Mouse (Mus musculus) testis, adult 2 months (tissue): ENCODE data around the gene Lin37. TPM values are rescaled to one million over a fixed set of nuclear protein-coding genes. Genes with fewer than 3 reads are reported as not detected.

Source experiments
- H3K27ac ChIP-seq: fragments of 200-500 bp; 2 replicates; pipeline ENCODE4 v1.5.1; 2012; ENCODE audit warnings: low read depth, low read length; ENCODE audit not compliant: control insufficient read depth, insufficient read depth
- H3K27me3 ChIP-seq: fragments of 200-500 bp; 2 replicates; pipeline ENCODE4 v1.6.1; 2012; ENCODE audit warnings: mild to moderate bottlenecking, low read length, moderate library complexity; ENCODE audit not compliant: control insufficient read depth, insufficient read depth
- H3K36me3 ChIP-seq: fragments of 200-500 bp; 2 replicates; pipeline ENCODE4 v1.6.1; 2012; ENCODE audit warnings: mild to moderate bottlenecking, low read length; ENCODE audit not compliant: control insufficient read depth, insufficient read depth
- H3K4me1 ChIP-seq: fragments of 200-500 bp; 2 replicates; pipeline ENCODE4 v1.6.1; 2012; ENCODE audit warnings: low read length; ENCODE audit not compliant: control insufficient read depth, insufficient read depth
- H3K4me3 ChIP-seq: fragments of 200-500 bp; 2 replicates; pipeline ENCODE4 v1.5.1; 2012; ENCODE audit warnings: low read depth, mild to moderate bottlenecking, low read length, moderate library complexity, mixed read lengths; ENCODE audit not compliant: control insufficient read depth
- CTCF ChIP-seq: fragments of 200-500 bp; IDR thresholded peaks from 2 replicates; pipeline ENCODE4 v1.5.1; 2012; ENCODE audit warnings: low read depth, mild to moderate bottlenecking, inconsistent platforms, low read length, moderate library complexity; ENCODE audit not compliant: control insufficient read depth, insufficient read depth, insufficient replicate concordance
- POLR2A ChIP-seq: fragments of 200-500 bp; IDR thresholded peaks from 2 replicates; pipeline ENCODE4 v1.6.1; 2012; ENCODE audit warnings: low read depth, mild to moderate bottlenecking, inconsistent platforms, low read length, moderate library complexity; ENCODE audit not compliant: control insufficient read depth
- polyA plus RNA-seq: library from polyadenylated mRNA; depleted of rRNA; stranded (reverse); fragments of >200 nt; gene quantifications from 2 replicates; pipeline ENCODE4 v1.2.3, GENCODE M21; 2012; rRNA removed

The Lin37 gene
- polyA plus RNA-seq = 39.9 and 47.0 TPM in 2 replicates

DNA sequence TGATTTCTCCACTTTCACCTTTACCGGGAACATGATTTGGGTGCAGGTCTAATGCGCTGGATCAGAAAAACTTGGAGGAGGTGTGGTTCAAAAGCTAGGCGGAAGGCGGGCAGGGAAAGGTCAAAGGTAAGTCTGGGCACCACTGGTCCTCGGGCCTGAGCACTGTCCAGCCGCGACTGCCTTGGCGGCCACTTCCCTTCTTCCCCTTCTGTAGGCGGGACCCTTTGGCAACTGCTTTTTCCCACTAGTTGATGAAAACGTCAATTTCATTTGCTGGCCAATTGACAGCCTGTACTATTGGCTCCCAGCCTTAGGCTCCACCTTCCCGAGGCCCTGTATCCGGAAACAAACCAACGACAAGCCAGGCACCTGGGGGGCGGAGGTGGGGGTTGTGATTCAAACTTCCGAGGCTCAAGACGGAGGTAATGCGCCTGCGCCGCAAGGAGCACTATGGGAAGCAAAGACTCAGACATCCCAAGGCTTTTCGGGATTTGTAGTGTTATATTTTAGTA, at the start of gene Lin37:
Gene Lin37, minus strand, starts transcription at position 396 of the 512 bp plus-strand sequence.
- Histone ChIP-seq H3K27me3 (no peaks in the 10 kb centered on the region), H3K27ac (peak within 1 kb of the TSS; percentile 79)
- peak; percentile 61; the same call in 1 of the 2 replicates for TF ChIP-seq POLR2A
- TF ChIP-seq CTCF = no peak

DNA sequence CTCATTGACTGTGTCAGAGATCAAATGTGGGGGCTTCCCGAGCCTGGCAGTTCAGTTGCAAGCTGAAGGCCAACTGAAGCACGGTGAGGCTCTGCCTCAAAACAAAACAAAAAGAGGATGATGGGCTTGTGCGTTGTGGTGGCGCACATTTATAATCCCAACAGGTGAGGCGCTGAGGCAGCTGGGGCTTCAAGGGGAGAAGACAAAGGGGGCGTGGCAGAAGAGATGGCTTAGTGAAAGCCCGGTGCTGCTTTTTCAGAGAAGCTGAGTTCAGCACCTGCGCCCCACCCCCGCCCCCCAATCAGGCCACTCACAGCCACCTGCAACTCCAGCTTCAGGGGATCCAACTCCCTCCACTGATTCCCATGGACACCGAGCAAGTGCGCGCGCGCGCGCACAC, 48.8 kb upstream of the Lin37 start:
- Histone ChIP-seq H3K4me3 (no peak overlapping the region), H3K27me3 (no peaks in the 10 kb centered on the region), H3K36me3 (no peaks in the 10 kb centered on the region), H3K27ac (no peak overlapping the region), H3K4me1 (peaks cover 3% of the 10 kb centered on the region; the same call in 1 of the 2 replicates)
- TF ChIP-seq POLR2A (no peak), CTCF (no peak)

More for the DNA sequence above, at the start of gene Lin37:
- Histone ChIP-seq H3K36me3 (no peaks in the 10 kb centered on the region; the same call in 1 of the 2 replicates), H3K4me3 (peak within 1 kb of the TSS; percentile 94), H3K4me1 (peaks cover 19% of the 10 kb centered on the region)

DNA sequence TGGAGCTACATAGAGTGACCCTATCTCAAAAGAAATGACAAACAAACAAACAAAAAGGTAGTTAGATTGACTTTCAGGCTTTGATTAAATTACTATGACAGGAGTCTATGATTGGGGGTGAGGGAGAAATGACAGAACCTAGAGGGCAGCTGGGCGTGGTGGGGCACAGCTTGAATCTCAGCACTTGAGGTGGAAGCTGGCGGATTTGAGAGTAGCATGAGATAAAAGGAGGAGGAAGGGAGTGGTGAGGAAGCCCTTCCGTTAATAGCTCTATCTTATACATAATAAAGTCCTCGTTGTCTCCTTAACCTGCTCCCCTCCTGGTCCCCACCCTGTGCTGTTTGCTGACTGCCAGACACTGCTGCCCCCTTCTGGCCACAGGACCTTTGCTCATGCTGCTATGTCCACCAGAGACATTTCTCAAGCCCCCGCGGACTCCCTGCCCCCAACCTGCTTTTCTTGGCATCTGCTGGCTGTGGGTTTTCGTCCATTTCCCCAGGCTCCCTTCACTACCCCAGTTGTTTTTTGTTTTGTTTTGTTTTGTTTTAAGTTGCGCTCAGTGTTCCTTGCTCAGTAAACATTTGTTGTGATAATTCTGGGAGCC, 48.2 kb upstream of the Lin37 start:
- H3K36me3 ChIP-seq = no peaks in the 10 kb centered on the region
- TF ChIP-seq CTCF = peak; percentile 51; the same call in 1 of the 2 replicates
- no peak for TF ChIP-seq POLR2A
- no peaks in the 10 kb centered on the region for H3K27me3 ChIP-seq
- no peak overlapping the region for H3K4me3 ChIP-seq
- no peak overlapping the region for H3K27ac ChIP-seq
- peaks cover 3% of the 10 kb centered on the region; the same call in 1 of the 2 replicates for H3K4me1 ChIP-seq

DNA sequence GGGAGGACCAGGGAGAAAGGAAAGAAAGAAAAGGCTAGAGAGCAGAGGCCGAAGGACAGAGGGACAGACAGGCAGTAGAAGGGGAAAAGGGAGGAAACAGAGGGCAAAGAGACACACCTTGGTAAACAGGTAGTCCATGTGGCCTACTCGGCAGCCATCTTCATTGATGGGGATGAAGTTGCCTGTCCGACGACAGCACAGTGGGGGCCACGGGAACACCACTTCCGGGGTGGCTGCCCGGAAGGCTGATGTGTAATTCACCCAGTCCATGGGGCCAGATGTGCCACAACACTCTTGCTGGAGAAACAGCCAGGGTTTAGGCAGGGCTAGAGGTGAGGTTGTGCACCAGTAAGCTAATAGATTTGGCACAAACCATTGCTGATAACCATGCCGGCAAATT, 45.3 kb upstream of the Lin37 start:
- TF ChIP-seq POLR2A (no peak), CTCF (no peak)
- H3K4me3 ChIP-seq = no peak overlapping the region
- no peak overlapping the region for H3K27ac ChIP-seq
- no peaks in the 10 kb centered on the region for H3K36me3 ChIP-seq
- H3K27me3 ChIP-seq = no peaks in the 10 kb centered on the region
- H3K4me1 ChIP-seq = peaks cover 8% of the 10 kb centered on the region

DNA sequence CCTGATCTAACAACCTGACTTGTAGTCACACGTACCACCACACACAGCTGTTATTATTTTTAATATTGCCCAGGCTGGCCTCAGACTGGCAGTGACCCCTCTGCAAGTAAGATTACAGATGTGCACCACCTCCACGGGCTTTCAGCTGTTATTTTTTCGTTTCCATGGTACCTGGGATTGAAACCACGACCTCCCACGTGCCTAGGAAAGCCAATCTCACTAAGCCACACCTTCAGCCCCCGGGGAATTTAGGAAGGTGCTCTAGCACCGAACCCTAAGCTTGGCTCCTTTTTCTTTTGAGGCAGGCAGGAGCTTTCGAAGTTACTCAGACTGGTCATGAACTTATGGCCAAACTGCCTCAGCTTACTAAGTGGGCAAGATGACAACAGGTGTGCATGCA, 44.8 kb upstream of the Lin37 start:
- Histone ChIP-seq H3K27me3 (no peaks in the 10 kb centered on the region), H3K4me1 (peaks cover 14% of the 10 kb centered on the region), H3K27ac (no peak overlapping the region), H3K36me3 (no peaks in the 10 kb centered on the region), H3K4me3 (no peak overlapping the region)
- TF ChIP-seq CTCF (no peak), POLR2A (no peak)

DNA sequence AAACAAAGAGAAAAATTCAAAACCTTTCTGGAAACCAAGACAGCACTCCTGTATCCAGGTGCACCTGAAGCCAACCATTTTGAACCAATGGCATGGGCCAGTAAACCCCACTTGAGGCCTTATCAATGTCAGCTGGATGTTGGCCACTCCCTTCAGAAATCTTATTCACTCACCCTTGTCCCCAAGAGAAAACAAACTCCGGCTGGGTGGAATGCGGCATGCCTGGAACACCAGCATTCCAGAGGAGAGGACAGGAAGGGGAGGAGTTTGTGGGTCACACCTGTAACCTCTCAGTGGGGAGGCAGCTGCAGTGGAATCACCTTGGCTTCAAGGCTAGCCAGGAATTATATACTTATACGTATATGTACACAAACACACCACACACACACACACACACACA, 42.9 kb upstream of the Lin37 start:
- H3K4me1 ChIP-seq = peaks cover 14% of the 10 kb centered on the region
- TF ChIP-seq CTCF = no peak
- TF ChIP-seq POLR2A = no peak
- H3K4me3 ChIP-seq = no peak overlapping the region
- no peaks in the 10 kb centered on the region for H3K27me3 ChIP-seq
- no peak overlapping the region for H3K27ac ChIP-seq
- peaks cover 2% of the 10 kb centered on the region for H3K36me3 ChIP-seq

DNA sequence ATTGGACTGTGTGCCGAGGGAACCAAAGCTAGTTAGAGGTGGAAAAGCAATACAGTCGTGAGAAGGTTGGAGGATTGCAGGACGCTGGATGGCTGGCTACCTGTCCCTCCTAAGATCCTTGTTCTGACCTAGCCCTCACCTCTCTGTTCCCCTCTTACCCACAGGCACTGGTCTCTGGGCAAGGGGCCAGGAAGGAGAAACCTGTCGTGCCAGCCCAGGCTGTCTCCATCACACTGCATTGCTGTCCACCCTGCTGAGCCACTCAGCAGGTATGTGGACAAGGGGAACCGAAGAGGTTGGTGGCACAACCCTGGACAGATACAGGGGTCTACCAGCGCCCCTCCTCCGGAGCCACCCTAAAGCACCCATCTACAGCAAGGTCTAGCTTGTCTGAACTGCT, 41.0 kb upstream of the Lin37 start:
- TF ChIP-seq POLR2A = no peak
- TF ChIP-seq CTCF = no peak
- peaks cover 14% of the 10 kb centered on the region for H3K4me1 ChIP-seq
- H3K36me3 ChIP-seq = peaks cover 2% of the 10 kb centered on the region
- peak overlapping the region; percentile 61 for H3K4me3 ChIP-seq
- no peak overlapping the region for H3K27ac ChIP-seq
- no peaks in the 10 kb centered on the region for H3K27me3 ChIP-seq

DNA sequence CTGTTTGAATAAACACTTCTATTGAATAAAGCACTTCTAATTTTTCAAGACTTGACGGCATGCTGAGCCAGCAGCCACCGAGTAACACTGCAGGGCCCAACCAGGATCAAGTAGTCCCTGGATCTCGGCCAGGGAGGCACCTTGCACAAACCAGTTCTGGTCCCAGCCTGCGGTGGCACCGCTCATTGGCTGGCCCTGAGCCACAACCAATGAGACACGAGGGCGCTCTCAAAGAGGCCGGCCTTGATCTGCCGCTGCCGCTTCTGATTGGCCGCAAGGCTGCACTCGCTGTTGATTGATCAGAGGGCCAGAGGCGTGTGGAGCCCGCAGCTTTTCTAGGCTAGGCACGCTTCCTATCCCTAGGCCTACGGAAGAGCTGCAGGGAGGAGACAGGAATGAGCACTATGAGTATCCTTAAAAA, 40.3 kb upstream of the Lin37 start:
- Histone ChIP-seq H3K4me1 (peaks cover 15% of the 10 kb centered on the region), H3K27ac (peak overlapping the region; percentile 4), H3K4me3 (peak overlapping the region; percentile 61), H3K27me3 (no peaks in the 10 kb centered on the region), H3K36me3 (peaks cover 2% of the 10 kb centered on the region)
- TF ChIP-seq POLR2A (0 out of 2 replicates have a peak, but pooled peaks have one; percentile 10), CTCF (no peak)
